Mouse (Mus musculus) heart, postnatal 10 days (tissue): ENCODE measurements around the gene Ago1. TPM values are rescaled to one million over a fixed set of nuclear protein-coding genes. Genes with fewer than 3 reads are reported as not detected.

Experiments used
- DNase-seq, 2 experiments: peaks; one replicate each; pipeline ENCODE4 v3.0.0; 2021
- intact Hi-C: fragments of 180-260 bp; cut with DNase I; formaldehyde crosslinking; loops from one replicate; pipeline ENCODE4 v1.15.1; 2025
- total RNA-seq, 2 experiments: library from RNA; stranded (reverse); gene quantifications; 2 replicates each; pipeline ENCODE4 v1.2.3; 2021

Gene Ago1
- total RNA-seq, 2 experiments from 2014 or later, result 16.0 to 18.6 TPM

GRCm38 (mm10) chr4:126480288-126480687 is 11.9 kb upstream of the Ago1 start:
- DNase-seq, result no peak
- intact Hi-C loops, result no loop called here

DNA sequence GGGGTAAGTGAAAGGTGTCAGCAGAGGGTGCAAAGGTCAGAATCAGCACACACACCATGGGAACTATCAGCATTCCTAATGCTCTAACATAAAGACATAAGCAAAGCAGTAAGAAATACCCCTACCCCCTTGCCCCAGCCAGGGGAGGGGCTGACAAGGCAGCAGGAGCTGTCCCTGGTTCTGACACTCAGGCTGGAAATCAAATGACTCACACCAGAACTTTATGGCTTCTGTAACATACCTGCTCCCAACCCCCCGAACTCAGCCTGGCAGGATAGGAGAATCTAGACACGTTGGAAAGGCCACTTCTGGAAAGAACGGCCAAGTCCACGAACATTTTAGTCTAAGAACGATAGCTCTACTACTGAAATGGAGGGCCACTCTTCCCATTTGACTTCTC is 4.6 kb upstream of the Ago1 start:
- intact Hi-C loops, result no loop called here
- DNase-seq, result no peak

DNA sequence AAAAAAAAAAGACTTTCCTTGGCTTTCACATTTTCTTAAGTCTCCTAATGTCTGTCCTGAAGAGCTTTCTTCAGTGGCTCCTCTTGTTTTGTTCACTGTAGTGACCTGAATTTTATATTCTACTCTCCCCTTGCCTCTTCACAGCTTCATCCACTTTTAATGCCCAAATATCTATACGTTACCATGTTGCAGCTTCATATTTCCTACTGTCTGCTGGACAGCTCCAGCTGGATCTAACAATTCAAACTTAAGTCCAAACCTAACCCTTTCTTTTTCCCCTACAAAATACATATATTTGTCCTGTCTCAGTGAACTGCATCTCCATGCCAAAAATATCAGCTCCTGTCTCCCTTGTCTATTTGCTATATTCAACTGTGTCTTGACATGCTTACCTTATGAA is 951 bp upstream of the Ago1 start:
- intact Hi-C loops, result loop anchor here (2.0 kb wide), 1 partner anchor 41 kb away; the partner anchor contains the start of gene Ago3
- DNase-seq, result no peak

DNA sequence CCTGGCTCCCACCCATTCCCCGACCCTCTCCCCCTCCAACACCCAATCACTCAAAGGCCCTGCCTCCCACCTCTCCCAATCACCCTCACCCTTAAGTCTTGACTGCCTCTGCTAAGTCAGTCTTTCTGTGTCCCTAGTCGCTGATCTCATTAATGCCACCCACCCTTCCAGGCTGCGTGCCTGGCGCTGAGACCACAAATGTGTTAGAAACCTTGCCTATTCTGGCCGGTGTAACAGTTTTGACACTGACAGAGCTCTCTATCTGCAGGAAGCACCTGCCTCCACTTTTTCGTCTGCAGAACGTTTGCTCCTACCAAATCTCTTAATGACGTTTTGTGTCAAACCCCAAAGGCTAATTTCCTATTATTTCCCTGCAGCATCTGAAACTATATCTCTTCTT is 542 bp upstream of the Ago1 start:
- no peak for DNase-seq
- intact Hi-C loops, result loop anchor here (2.0 kb wide), 1 partner anchor 40 kb away; the partner anchor contains the start of gene Ago3

DNA sequence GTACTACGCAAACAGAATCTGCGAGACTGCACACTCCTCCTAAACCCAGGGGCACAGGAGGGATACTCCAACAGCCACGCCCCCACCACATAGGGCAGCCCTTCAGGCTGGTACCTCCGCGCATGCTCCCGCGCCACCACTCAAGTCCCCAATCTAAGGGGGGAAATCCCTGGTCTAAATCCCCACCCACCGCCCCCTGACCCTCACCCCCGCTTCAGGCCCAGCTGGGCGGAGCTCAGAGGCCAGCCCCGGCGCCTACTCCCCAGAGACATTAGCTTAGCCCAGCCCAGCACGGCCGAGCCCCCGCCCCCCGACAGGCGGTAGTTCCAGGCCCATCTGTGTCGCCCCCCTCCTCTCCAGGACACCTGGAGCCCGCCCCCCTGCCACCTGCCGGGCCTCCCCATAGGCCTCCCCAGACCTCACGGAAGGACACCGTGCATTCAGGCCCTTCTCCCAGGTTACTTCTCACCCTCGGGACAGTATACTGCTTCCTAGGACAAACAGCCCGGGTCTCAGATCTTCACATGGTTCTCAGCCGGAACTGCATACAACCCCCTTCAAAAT is 580 bp downstream of the Ago1 start:
- DNase-seq, result peak; percentile 53 to 59
- intact Hi-C loops, result loop anchor here (2.0 kb wide), 1 partner anchor 39 kb away; the partner anchor contains the start of gene Ago3

DNA sequence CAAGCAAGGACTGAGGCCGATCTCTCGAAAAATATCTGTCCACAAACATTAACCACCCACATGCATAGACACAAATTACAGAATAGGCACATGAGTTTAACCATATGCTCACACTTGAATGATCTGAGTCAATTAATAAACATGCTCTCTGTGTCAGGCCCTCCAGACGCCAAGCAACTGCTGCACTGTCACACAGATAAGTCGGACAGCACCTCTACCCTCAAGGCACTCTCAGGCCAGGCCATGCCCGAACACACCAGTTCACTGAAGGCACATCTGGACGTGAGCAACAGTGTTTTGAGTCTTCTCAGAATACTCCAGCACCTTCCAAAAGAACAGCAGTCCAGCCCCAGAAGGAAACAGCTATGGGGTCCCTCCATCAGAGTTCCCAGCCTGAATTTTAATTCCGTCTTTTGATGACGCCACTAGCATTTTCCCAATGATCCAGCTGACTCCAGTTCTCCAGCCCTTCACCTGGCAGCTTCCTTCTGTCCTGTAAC is 2.1 kb downstream of the Ago1 start:
- intact Hi-C loops, result no loop called here
- no peak for DNase-seq

DNA sequence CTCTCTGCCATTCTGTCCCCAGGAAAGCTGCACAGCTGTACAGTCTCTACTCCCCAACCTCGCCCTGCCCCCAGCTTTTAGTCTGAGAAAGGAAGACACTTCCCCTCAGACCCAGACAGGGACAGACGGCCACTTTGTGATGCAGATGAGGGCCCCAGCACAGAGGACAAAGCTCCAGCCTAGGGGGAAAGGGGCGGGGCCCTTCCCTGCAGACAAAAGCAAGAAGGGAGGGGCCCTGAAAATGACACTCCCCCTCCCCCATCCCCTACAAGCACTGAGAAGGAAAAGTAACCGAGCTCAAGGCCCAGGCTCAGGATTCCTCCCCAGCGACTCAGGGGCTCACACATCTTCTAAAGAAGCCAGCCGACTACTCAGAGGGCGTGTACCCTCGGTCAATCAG is 2.5 kb downstream of the Ago1 start:
- DNase-seq, result peak; percentile 16
- intact Hi-C loops, result no loop called here

GRCm38 (mm10) chr4:126464892-126465235 is 3.5 kb downstream of the Ago1 start:
- intact Hi-C loops, result no loop called here
- no peak for DNase-seq

- intact Hi-C loops, result no loop called here
- no peak for DNase-seq
These were observed 4.0 kb downstream of the Ago1 start for GRCm38 (mm10) chr4:126464189-126464891.

GRCm38 (mm10) chr4:126455441-126455840 is 12.9 kb downstream of the Ago1 start:
- intact Hi-C loops, result no loop called here
- DNase-seq, result no peak

- intact Hi-C loops, result no loop called here
- DNase-seq, result no peak
These were observed 13.7 kb downstream of the Ago1 start for GRCm38 (mm10) chr4:126454547-126455254.

DNA sequence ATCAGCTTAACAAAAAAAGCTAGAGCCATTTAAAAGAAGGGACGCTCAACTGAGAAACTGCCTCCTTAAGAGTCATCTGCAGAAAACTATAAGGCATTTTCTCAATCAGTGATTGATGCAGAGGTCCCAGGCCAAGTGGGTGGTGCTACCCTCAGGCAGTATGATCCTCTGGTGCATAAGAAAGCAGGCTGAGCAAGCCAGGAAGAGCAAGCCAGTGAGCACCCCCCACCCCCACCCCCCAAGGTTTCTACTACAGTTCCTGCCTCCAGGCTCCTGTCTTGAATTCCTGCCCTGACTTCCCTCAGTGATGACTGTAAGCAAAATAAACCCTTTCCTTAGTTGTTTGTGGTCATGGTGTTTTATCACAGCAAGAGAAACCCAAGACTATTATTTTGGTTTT is 18.1 kb downstream of the Ago1 start:
- intact Hi-C loops, result no loop called here
- DNase-seq, result no peak

DNA sequence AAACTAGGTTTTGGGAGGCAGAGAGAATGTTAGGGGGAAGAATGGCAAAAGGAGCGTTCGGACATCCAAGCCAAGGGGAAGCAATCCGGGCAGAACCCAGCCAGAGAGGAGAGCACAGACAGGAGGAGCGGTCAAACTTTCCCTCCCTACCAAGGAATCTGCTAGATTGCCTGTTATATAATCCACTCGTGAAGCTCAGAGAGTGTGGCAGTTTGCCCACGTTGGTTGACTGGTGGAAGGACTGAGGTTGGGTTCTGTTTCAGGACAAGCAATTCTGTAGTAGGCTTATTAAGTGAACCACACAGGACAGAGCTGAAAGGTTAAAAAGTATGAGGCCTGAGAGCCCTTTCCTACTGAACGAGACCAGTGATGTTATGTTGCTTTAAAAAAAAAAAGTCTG is 21.3 kb downstream of the Ago1 start:
- intact Hi-C loops, result no loop called here
- no peak for DNase-seq

- peak; percentile 18 to 22 for DNase-seq
- intact Hi-C loops, result no loop called here
These were observed 23.9 kb downstream of the Ago1 start for GRCm38 (mm10) chr4:126444528-126444927.

DNA sequence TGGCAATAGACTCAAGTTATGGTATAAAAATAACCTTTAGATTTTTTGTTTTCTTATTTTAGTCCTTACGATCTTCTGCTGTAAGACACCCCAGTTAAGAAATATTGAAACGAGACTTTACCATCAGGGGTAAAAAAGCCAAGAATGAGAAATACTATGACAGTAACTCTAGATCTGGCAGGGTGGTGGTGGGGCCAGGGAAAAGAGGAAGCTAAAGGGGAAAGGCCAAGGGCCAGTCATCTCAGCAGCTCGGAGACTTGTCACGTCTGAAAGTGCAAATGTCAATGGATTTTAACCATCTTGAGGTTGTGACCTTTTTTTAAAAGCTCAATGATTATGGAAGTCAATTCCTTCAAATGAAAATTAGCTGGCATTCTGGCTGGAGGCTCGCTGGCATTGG is 30.1 kb downstream of the Ago1 start:
- no peak for DNase-seq
- intact Hi-C loops, result no loop called here

DNA sequence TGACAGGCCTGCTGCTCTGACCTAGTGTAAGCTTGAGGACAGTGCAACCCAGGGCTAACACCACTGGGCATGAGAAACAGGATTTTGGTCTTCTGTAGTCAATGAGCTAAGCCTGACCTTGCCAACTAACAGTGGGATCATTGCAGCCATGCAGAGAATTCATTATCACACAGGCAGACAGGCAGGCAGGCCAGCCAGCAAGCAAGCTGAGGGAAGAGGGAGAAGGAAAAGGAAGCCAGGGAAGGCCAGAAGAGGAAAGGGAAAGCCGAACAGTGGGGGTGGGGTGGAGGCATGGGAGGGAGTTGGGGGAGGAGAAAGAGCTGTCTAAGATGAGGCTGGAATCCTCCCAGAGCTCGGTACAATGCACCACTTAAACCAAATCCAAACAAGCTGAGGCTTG is 32.1 kb downstream of the Ago1 start:
- DNase-seq, result peak; percentile 8 to 15
- intact Hi-C loops, result no loop called here

DNA sequence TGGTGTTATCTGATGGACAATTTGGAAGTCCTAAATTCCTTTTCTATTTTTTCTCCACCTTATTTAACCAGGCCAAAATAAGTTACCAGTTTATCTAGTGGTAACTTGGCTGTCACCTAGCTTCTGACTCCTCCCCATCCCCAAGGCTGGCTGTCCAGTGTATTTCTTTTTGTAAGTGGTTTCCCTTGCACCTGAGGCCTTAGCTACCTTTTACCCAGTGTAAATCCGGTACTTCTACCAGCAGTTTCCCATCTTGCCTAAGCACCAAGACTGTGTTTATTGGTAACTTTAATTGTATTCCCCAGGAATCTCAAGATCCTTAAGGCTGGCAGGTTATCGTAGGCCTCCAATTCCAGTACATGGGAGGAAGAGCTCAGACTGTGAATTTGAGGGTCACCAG is 34.3 kb downstream of the Ago1 start:
- intact Hi-C loops, result no loop called here

GRCm38 (mm10) chr4:126433175-126433574 is 35.2 kb downstream of the Ago1 start:
- no peak for DNase-seq
- intact Hi-C loops, result no loop called here

More for the DNA sequence above, 34.3 kb downstream of the Ago1 start:
- no peak for DNase-seq

DNA sequence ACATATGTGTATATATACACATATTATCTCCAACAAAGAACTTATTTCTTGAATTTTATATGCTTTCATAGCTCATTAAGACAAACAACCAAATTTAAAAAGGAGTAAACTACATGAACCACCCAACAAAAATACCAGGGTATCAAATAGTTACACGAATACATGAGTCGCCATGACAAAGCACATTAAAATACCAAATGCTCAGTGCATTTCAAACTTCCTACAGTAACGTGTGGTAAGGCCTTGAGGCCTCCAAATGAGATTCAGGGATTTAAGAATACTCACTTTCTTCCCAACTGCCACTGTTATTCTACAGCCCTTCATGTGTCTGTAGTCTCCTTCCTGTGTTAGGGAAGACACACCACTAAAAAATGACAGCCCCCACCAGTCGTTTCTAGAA is 36.6 kb downstream of the Ago1 start:
- DNase-seq, result no peak
- intact Hi-C loops, result no loop called here

DNA sequence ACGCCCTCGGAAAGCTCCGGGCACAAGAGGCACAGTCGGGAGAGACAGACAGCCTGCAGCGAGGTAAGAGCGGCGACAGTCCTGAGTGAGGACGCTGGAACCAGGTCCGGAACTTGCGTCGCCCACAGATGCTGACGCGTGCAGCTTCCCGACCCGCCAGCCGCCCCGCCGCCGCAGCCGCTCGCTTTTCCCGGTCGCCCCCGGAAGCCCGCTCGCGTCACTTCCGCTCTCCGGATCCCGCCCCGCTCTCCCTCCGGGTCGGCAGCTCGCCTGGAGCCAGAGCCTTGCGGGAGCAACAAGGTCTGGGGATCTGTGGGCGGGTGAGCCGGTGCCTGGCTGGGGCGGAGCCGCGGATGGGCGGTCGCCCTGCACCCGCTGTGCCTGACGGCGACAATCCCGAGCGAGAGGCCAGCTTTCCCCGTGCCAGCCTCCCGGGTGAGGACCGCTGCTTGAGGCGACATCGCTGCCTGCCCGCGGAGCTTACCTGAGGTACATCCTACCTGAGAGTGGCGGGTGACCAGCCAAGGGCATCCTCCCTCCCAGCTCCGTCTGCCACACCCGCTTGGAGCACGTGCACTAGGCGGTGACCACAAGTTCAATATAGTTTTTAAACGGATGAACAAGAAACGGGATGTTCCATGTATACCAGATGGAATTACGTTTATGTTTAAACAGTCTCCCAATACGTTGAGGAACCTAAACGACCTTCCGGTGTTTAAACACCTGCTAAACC is 38.9 kb downstream of the Ago1 start, which contains the start of gene Ago3:
Ago3 (minus strand) TSS at position 210 of the 733 bp plus-strand sequence.
- intact Hi-C loops, result loop anchor here (2.0 to 5.0 kb wide), 2 partner anchors 39 to 107 kb away; partner anchors contain the start of genes Adprhl2 and Ago1
- peak; percentile 96 to 97 for DNase-seq
